Mouse (Mus musculus) cortical plate, adult 2 months (tissue): Measurements from ENCODE around the gene Ifitm7.
"Not testable (repeated sequence)": the region's sequence is repeated elsewhere in the genome, so short reads cannot be mapped to it uniquely, and the experiment has no call there.

Source experiments
- CTCF ChIP-seq: fragments of 200-500 bp; IDR thresholded peaks from 2 replicates; pipeline ENCODE4 v1.5.1; 2011; ENCODE audit warnings: mild to moderate bottlenecking, control low read depth, low read length; ENCODE audit not compliant: insufficient read depth; ENCODE audit errors: extremely low read depth
- POLR2A ChIP-seq: fragments of 200-500 bp; IDR thresholded peaks from 2 replicates; pipeline ENCODE4 v1.6.1; 2011; ENCODE audit warnings: mild to moderate bottlenecking, low read length, control low read depth; ENCODE audit not compliant: insufficient read depth; ENCODE audit errors: extremely low read depth

- not testable (repeated sequence) for TF ChIP-seq POLR2A, CTCF
These were observed 9.7 kb downstream of the Ifitm7 start for GRCm38 (mm10) chr16:13977026-13977425.
